Mouse (Mus musculus) WW6 (cell line): Measurements from ENCODE around the gene Ms4a4d.
A peak's percentile ranks its signal among the peaks of the same experiment; 100 is the strongest.
"Not testable (repeated sequence)": the region's sequence is repeated elsewhere in the genome, so short reads cannot be mapped to it uniquely, and the experiment has no call there.

ENCODE experiments used
- DNase-seq: peaks from one replicate; pipeline ENCODE4 v3.0.0-alpha.2; 2013; ENCODE audit warnings: low read depth, low spot score

The Ms4a4d gene

GRCm38 (mm10) chr19:11536593-11536992 is at the start of gene Ms4a4d:
TSS of gene Ms4a4d (plus strand) at chr19:11536801.
- peak; percentile 9 for DNase-seq

- DNase-seq, result no peak
Measured at GRCm38 (mm10) chr19:11491406-11492189, 45.0 kb upstream of the Ms4a4d start.

GRCm38 (mm10) chr19:11492671-11493070 is 43.9 kb upstream of the Ms4a4d start:
- no peak for DNase-seq

DNA sequence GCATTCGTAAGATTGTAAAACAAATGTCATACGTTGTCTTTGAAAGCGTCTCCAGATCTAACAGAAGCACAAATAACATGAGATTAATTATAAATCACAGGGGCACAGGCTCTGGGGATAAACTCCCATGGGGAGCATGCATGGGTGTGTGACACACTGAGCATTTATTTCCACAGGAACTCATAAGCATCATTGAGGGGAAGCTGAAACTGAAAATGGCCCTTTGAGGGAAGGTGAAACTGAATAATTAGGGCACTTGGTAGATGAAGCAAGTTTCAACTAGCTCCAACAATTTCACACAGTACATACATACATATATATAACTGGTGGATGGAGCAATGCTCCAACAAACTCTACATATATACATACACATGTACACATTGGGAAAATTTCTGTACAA is 42.1 kb upstream of the Ms4a4d start:
- no peak for DNase-seq

DNA sequence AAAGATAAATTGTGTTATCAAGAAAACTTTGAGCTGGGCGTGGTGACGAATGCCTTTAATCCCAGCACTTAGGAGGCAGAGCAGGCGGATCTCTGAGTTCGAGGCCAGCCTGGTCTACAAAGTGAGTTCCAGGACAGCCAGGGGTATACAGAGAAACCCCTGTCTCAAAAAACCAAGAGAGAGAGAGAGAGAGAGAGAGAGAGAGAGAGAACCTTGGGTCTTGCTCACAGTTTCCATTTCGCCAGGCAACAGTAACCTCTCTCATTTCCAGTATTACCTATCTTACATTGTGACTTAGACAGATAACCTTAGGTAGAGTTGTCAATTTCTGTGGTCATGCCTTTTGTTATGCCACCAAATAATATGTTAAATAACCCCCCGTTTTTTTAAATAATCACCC is 40.2 kb upstream of the Ms4a4d start:
- DNase-seq, result no peak

DNA sequence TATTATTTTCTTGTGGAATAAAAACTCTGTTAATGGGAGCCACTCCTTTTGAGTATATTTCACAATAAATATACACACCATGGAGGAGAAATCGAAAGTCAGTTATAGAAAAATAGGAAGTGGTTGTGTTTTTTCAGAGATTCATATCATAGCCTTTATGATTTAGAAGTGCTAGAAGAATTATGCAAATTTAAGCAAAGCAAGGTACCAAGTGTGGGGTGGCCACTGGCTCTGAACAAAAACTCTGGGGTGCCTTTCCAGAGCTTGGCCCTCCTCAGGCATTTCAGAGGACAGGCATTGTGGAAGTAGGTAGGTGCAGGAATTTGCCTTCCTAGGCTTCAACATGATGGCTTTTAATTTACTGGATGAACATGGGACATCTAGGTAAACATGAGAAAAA is 39.3 kb upstream of the Ms4a4d start:
- DNase-seq, result not testable (repeated sequence)

DNA sequence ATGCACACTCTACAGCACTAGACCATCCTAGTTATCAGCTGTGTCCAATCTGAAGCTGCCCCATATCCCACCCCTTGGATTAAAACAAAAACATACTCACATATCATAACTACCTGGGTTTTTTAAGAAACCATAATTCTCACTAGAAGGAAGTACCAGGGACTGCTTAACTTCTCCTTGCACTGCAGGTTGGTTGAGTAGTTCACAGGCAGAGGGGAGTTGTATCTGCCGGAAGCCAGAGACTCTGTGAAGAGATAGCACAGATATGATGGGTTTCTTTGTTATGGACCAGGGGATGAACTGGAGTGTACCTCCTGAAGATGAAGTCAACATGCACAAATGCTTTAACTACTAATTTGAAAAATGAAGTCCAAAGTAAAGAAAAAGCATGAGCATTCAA is 35.8 kb upstream of the Ms4a4d start:
- no peak for DNase-seq

GRCm38 (mm10) chr19:11501326-11501725 is 35.3 kb upstream of the Ms4a4d start:
- no peak for DNase-seq

DNA sequence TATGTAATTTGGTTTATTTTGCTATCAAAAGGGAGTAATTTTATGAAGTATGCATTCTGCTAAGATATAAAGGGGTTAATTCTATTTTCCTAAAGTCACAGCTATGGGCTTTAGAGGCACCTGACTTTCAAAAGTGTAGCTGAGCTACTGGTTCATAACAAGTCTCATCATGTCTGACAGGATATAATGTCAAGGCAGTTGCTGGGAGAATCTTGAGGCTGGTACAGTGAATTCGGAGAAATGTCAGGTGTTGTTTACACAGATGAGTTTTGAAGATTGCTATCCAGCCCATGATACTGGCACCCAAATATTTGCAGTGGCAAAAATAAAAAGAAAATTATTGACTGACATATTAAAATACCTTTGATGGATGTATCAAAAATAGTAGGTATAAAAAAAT is 31.7 kb upstream of the Ms4a4d start:
- no peak for DNase-seq

GRCm38 (mm10) chr19:11513458-11513857 is 23.1 kb upstream of the Ms4a4d start:
- DNase-seq, result no peak

DNA sequence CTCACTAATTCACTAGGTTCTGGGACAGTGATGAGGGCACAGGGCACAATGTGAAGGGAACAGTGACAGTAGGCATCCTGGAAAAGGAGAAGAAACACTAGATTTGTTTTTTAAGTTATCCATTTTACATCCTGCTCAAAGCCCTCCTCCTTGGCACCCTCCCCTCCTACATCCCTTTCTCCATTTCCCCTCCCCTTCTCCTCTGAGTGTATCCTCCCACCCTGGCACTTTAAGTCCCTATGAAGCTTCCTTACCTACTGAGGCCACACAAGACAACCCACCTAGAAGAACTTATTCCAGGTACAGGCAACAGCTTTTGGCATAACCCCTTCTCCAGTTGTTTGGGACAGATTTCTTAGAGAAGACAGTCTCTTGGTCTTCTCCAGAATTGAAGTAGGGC is 20.4 kb upstream of the Ms4a4d start, which contains the start of gene Ms4a6b:
TSS of gene Ms4a6b (plus strand) at position 267 of the 400 bp plus-strand sequence.
- DNase-seq, result no peak

- DNase-seq, result no peak
Measured at GRCm38 (mm10) chr19:11516845-11517244, 19.8 kb upstream of the Ms4a4d start.

- DNase-seq, result not testable (repeated sequence)
Measured at GRCm38 (mm10) chr19:11517373-11517772, 19.2 kb upstream of the Ms4a4d start.

- DNase-seq, result not testable (repeated sequence)
Measured at GRCm38 (mm10) chr19:11518356-11518755, 18.2 kb upstream of the Ms4a4d start.

- no peak for DNase-seq
Measured at GRCm38 (mm10) chr19:11520146-11520545, 16.5 kb upstream of the Ms4a4d start.

- DNase-seq, result no peak
Measured at GRCm38 (mm10) chr19:11533421-11533820, 3.2 kb upstream of the Ms4a4d start.

DNA sequence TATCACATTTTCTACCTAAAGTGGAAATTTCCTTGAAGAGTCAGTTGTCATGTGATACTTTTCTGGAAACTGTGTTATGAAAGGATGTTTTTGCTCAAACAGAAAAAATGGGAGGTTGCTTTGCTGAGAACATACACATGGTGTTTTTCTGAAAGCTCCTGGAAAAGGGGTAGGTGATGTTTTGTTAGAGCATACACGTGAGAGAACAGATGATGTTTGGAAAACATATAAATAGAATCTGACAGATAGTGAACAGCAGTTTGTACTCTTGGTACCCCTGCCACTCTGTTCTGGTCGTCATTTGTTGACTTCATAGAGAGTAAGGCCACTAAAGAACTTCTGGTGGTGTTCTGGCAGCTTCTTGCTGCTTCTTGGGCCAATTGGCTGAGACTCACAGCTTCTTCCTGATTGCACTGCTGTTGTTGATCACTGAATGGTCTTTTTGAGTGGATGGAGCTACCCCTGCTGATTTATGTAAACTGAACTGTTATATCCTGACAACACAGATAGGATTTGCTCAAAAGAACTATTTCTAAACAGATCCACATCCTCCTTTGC is 2.6 kb upstream of the Ms4a4d start:
- DNase-seq, result no peak

- peak; percentile 1 for DNase-seq
Measured at GRCm38 (mm10) chr19:11537336-11537735, 735 bp downstream of the Ms4a4d start.

DNA sequence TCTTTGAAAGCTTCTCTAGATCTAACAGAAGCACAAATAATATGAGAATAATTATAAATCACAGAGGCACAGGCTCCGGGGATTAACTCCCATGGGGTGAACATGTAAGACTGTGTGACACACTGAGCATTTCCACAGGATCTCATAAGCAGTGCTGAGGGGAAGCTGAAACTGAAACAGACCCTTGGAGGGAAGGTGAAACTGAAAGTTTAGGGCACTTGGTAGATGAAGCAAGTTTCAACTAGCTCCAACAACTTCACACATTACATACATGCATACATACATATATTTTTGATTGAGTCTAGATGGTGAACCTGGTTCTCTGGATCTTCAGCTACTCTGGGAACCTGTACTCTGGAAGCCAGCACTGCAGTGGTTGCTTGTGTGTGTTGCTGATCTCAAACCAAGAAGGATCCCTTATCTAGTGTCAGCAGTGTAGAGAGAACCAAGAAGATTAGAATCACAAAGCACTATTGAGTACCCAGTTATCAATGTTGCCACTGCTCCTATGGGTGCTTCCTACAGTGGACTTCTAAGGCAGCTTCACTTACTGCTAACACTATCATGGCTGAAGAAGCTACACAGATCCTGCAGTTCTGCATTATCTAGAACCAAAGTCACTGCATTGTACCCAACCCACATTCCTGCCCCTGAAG is 3.7 kb downstream of the Ms4a4d start:
- DNase-seq, result not testable (repeated sequence)

DNA sequence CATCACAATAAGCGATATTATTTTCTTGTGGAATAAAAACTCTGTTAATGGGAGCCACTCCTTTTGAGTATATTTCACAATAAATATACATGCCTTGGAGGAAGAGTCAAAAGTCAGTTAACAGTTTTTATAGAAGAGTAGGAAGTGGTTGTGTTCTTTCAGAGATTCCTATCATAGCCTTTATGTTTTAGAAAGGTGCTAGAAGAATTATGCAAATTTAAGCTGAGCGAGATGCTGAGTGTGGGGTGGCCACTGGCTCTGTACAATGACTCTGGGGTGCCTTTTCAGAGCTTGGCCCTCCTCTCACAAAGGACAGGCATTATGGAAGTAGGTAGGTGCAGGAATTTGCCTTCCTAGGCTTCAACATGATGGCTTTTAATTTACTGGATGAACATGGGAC is 7.8 kb downstream of the Ms4a4d start:
- not testable (repeated sequence) for DNase-seq

DNA sequence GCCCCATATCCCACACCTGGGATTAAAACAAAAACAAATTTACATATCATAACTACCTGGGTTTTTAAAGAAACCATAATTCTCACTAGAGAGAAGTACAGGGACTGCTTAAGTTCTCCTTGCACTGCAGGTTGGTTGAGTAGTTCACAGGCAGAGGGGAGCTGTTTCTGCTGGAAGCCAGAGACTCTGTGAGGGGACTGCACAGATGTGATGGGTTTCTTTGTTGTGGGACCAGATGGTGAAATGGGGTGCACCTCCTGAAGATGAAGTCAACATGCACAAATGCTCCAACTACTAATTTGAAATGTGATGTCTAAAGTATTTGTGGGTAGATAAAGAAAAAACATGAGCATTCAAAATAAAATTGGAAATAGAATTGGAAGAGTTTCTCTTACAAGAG is 11.3 kb downstream of the Ms4a4d start:
- no peak for DNase-seq

GRCm38 (mm10) chr19:11554726-11555125 is 18.1 kb downstream of the Ms4a4d start:
- no peak for DNase-seq

GRCm38 (mm10) chr19:11559560-11559959 is 23.0 kb downstream of the Ms4a4d start:
- DNase-seq, result not testable (repeated sequence)
